In the genomic region with DNA sequence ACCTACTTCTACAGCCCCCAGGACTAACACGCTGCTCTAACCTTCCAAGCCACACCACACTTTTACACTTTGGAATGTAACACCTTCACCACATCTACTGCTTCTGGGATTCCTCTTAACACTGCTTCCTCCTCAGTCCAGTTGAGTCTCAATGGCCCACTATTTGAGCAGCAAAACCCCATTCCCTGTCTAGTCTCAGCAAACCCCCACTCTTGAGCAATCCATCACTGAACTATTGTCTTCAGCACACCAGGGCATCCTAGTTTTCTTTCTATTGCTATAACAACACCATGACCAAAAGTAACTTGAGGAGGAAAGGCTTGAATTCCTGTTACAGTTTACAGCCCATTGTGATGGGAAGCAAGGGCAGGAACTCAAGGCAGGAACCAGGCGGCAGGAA, we compare ENCODE assay signal across 7 mouse cellular contexts.
"Had no signal": no experiment of that assay in that cellular context is flagged by ENCODE, and none has a peak within 500 bp of the region (broad histone marks: within the 10 kb centered on the region; RNA-seq: fewer than 3 reads in every experiment).

No protein-coding gene starts in this region.

- DNase-seq: lung, adult 2 months; lung, postnatal 14 days; lung, postnatal 36 days; right cerebral cortex, postnatal 14 days; thymus, adult 18-20 months; thymus, postnatal 14 days; thymus, postnatal 36 days had no signal
